Mouse (Mus musculus) T-helper 1 cell (primary cell): ENCODE results near the gene Actn2.

Source experiments
- in situ Hi-C: fragments of 300-600 bp; cut with MboI, MseI; formaldehyde crosslinking; loops from one replicate; pipeline ENCODE4 v1.15.1; 2025; ENCODE audit warnings: high pct_unique_total_duplicates

The Actn2 gene

DNA sequence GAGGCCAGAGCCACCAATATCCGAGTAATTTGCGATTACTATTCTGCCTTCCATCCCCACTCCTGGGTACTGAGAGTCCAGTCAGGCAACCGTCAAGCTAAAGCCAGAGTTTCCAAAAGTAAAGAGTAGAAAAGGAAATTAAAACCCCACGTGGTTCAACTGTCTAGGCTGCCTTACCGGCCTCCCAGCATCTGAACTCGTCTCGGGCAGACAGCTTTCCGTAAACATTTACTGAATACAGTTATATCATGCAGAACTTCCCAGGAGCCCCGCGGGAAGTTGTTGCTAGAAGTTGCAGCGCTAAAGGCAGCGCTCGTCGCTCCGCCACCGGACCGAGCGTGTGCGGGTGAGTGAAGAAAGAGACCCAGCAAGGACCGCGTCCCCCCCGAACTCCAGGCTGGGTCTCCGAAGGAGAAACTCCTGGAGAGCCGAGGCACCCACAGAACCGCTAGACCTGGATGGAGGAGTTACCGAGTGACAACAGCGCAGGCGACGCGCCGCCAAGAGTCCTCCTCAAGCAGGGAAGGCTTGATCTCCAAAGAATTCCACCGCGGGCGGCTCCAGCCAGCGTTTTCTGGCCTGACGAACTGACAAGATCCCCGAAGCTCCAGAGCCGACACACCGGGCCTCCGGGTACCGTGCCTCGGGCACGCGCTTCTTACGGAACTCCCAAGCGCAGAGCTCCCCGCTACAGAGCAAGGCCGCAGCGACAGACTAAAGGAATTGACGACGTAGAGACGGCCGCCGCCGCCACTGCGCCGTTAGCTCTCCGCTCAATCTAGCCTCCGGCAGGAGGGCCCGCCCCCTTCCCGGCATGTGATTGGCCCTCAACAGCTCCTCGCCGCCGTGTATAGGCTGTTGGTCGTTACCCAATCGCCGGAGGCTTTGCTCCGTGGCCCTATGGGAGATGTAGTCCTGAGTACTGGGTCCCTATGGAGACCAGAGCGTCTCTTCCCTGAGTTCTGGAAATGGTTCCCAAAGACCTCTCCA lies 82.9 kb downstream of the Actn2 start, which contains the start of gene Mtr:
Gene Mtr, minus strand, starts transcription at position 723 of the 990 bp plus-strand sequence.
- in situ Hi-C loops: loop anchor here (5.0 kb wide), 1 partner anchor 135 kb away; no protein-coding TSS in a partner anchor

DNA sequence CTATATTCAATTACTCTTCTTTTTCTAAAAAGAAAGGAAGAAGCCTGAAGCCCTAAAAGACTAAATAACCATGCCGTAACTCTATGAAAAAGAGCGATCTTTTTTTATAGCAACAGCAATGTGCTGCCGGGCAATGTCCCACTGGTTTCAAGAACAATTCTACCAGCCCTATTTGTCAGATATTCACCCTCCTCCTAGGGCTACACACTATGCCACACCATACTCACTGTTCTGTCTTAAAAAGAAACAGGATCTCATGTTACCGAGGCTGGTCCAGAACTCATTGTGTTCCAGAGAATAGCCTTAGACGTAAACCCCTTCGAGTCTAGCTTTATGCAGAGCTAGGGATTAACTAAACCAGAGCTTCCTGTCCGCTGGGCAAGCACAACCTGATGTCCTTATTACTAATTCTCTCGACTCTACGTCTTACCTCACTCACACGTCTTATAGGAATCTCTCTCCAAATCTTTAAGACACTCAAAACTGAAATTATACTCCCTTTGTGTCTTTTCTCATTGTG lies 83.6 kb downstream of the Actn2 start:
- in situ Hi-C loops: loop anchor here (5.0 kb wide), 1 partner anchor 135 kb away; no protein-coding TSS in a partner anchor

DNA sequence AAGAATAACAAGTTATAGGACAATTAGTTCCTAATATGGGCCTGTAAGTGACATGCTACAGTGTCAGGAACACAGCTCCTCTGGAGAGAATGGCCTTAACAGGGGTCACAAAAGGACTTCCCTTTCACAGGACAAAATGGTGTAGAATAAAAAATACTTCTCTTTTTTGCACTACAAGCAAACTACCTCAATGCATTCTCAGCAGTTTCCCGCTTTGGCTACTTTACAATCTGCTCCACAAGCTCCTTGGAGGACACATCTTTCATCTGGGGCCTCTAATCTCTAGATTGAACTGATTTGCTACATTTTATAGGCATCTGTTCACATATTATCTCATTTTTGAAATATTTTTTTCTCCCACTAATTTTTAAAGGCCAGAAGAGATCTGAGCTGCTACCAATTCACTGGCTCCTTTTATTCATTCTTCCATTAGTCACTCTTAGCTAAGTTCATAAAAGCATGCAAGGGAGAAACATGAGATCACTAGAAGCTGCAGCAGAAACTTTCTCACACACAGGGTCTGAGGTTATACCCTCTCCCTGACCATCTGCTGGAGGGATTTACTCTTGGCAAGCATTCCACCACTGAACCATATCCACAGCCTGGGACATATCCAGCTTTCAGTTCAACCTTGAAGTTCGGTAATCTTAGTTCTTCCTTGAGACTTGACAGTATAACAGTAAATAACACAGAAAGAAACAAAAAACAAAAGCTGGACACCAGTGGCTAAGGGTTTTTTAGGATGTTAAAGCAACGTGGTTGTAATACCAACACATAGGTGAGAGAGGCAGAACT lies 84.5 kb downstream of the Actn2 start:
- in situ Hi-C loops: loop anchor here (5.0 kb wide), 1 partner anchor 136 kb away; no protein-coding TSS in a partner anchor

DNA sequence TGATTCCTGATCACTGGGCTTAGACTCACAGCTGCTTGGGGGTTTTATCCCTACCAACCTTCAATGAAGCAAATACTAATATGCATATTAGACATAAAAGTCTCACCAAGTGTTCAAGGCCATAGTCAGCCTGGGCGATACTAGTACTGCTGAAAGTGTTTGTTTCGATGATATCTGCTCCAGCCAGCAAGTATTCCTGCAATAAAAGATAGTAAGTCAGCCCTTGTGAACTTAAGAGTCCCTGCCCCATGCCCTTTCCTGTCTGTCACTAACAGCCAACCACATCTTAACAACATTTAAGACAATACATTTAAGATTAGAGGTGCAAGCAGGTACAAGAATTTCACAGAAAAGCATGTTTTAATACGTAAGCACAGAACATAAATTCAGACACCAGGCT lies 90.1 kb downstream of the Actn2 start:
- in situ Hi-C loops: no loop called here

DNA sequence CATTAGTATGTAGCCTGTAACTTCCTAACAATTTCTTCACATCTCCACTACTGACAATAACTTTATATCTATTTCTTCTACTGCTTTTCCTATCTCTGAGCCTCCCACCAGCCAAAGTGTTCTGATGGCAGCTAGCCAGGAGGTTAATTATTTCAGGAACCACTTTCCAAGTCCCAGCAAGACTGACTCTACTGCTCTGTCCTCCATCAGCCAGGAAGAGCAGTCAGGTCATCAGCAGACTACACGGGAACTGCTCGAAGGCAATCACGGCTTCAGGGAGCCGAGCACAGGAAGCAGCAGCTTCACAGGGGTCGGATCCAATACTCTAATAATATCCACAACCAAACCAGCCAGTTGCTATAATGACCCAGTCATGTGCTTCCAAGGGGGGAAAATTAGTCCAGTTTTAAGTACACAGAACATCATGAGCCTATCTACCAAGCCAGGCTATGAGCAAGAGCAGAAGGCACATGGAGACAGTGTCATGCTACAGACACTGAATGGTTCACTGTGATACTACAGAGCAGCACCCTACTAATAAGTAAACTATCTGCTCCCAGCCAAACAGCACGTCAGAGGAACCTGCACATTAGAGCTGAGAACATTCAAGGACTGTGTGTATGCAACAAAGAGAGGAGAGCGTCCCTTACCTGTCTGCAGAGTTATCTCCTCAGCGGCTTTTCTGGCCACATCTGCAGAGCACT lies 91.2 kb downstream of the Actn2 start:
- in situ Hi-C loops: no loop called here

DNA sequence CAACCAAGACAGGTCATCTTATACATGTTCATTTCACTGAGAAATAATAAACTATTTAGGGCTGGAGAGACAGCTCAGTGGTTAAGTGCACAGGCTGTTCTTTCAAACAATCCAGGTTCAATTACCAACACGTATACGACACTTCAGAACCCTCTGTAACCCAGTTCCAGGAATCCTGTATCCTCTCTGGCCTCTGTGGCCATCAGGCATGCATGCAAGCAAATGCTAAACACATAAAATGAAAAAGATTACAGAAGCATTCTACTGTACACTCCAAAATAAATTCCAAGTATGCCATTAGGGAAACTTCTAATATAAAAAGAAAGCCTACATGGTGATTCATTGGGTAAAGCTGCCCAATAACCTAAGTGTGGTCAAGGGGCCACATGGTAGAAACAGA lies 94.6 kb downstream of the Actn2 start:
- in situ Hi-C loops: no loop called here

DNA sequence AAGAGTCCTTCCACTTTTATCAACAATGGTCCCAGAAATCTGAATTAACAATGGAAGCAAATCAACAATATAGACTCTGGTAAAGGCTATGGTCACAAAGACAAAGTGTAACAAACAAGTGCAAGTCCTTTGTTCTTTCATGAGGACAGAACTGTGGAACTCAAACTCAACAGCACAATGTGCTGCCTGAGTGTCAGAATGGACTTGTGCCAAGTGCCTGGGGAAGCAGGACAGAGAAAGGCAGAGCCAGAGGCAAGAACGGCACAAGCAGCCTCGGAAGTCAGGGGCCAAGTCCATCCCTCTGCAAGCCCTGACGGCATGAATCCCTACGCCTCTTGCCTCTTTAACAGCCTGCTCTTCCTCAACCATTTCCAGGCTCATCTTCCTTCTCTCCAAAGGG lies 96.6 kb downstream of the Actn2 start:
- in situ Hi-C loops: loop anchor here (5.0 kb wide), 1 partner anchor 37 kb away; no protein-coding TSS in a partner anchor

DNA sequence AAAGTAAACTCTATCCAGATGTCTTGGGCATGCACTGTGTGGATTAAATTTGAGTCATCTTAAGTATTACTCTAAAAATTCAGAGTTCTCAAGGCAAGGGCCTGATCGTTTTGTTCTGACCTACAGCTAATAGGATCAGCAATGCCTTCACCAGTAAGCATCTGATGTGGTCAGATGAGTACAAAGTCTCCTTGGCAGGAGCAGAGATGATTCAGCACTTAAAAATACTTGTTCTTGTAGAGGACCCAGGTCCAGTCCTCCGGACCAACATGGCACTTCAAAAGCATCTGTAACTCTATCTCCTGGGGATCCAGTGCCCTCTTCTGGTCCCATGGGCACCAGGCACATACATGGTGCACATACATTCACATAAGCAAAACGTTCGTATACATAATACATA lies 108.4 kb downstream of the Actn2 start:
- in situ Hi-C loops: loop anchor here (5.0 kb wide), 2 partner anchors 45 to 80 kb away; no protein-coding TSS in a partner anchor

DNA sequence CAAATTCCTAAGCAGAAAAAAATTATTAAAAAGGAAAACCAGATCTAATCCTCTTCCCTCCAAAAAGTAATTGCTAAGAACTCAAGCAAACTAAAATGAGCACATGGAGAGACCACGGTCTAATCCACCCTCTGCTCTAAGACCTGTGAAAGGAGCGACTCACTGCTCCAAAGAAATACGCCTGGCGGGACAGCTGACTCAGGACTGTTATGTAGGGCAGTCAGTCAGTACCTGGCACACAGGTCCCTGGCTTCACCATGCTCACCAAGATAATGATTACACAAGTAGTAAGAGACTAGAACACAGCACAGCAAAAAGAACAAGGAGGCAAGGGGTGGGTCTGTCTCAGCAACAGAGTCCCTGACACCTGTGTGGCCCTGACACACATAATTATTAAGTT lies 112.3 kb downstream of the Actn2 start:
- in situ Hi-C loops: no loop called here

DNA sequence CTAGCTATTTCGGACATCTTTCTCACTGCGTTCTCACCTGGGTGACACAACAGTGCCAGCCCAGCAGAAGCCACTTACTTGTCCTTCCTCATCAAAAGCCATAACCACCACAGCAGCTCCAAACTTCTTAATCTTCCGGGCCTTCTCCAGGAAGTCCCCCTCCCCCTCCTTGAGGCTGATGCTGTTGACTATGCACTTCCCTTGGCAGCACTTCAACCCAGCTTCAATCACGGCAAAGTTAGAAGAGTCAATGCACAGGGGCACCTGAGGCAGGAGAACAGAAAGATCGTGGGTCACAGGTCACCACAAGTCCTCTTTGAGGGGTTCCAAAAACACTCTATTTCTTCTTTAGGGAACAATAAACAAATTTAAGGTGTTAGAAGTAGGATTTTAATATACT lies 113.0 kb downstream of the Actn2 start:
- in situ Hi-C loops: no loop called here
